ENCODE assay signal across 7 mouse cellular contexts in the genomic region with DNA sequence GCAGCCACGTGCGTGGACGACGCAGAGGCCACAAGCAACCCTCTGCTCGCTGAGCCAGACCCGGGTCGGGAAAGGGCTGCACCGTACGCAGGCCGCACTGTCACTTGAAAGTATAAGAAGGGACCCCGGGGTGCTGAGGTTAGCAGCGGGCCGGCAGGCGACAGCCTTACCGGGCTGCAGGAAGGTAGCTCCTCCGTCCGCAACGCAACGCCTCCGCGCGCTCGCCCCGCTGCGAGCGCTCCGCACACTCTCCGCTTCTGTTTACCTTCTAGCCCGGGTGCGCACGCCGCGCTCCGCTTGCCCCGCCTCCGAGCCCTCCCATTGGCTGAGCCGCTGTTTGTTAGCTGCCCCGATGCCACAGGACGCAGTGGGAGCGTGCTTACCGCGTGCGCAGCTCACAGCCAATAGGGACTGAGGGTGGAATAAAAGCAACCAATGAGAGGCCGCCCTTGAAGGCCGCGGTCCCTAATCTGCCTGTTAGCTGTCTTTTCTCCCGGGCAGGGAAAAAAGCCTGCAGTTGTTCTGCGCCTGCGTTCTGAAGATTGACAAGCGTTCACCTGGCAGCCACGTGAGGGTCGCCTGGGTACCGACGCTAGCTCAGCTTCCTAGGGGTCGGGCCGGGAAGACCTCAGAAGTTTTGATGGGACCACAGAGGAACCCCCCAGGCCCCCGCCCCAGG. TPM values are rescaled to one million over a fixed set of nuclear protein-coding genes. Genes with fewer than 3 reads are reported as not detected.
DNase-seq lines count a peak whose midpoint lies in the region; ATAC-seq lines count a peak whose summit lies in the region.

No protein-coding gene starts in this region.

- intact Hi-C loops in left cerebral cortex, postnatal 25 days (cut with DNase I): no loop called here

- H3K4me1 ChIP-seq in intestine, embryonic 15.5 days (replicated peaks): peaks cover 13% of the 10 kb centered on the region
- peaks cover 15% of the 10 kb centered on the region for H3K4me1 ChIP-seq in midbrain, embryonic 10.5 days

- H3K27ac ChIP-seq in intestine, embryonic 15.5 days: 0 out of 2 replicates have a peak overlapping the region, but pooled peaks have one; percentile 37
- H3K27ac ChIP-seq in midbrain, embryonic 10.5 days (replicated peaks): no peak overlapping the region

- no peaks in the 10 kb centered on the region for H3K27me3 ChIP-seq in intestine, embryonic 15.5 days (replicated peaks)
- 0 out of 2 replicates have a peak, but pooled peaks cover 4% of the 10 kb centered on the region for H3K27me3 ChIP-seq in midbrain, embryonic 10.5 days (ENCODE audit: low read depth, poor library complexity, severe bottlenecking)

- WGBS in intestine, embryonic 15.5 days: under 1% methylated on average over 57 of the region's 57 CpGs
- WGBS in midbrain, embryonic 10.5 days: under 1% methylated on average over 57 of the region's 57 CpGs

- peak; percentile 93 to 94 for DNase-seq in adrenal gland, adult 18-20 months (ENCODE audit: low spot score in 2 of 2)
- peak; percentile 97 for DNase-seq in embryo, embryonic 11 days
- DNase-seq in gastrocnemius, postnatal 25 days: peak; percentile 99
- DNase-seq in left cerebral cortex, postnatal 25 days (ENCODE audit: low spot score in 2 of 2): peak; percentile 98 to 100
- DNase-seq in midbrain, embryonic 10.5 days (ENCODE audit: low spot score): peak; percentile 97
- peak; percentile 90 for DNase-seq in right cerebral cortex, postnatal 4 days

- H3K36me3 ChIP-seq in intestine, embryonic 15.5 days: no peaks in the 10 kb centered on the region
- no peaks in the 10 kb centered on the region for H3K36me3 ChIP-seq in midbrain, embryonic 10.5 days

- no peaks in the 10 kb centered on the region for H3K9me3 ChIP-seq in intestine, embryonic 15.5 days
- no peaks in the 10 kb centered on the region for H3K9me3 ChIP-seq in midbrain, embryonic 10.5 days (replicated peaks)

- H3K4me2 ChIP-seq in intestine, embryonic 15.5 days (replicated peaks): peak overlapping the region; percentile 95

- ATAC-seq in intestine, embryonic 15.5 days: peak; percentile 99

- H3K4me3 ChIP-seq in intestine, embryonic 15.5 days (replicated peaks): peak overlapping the region; percentile 75
- H3K4me3 ChIP-seq in midbrain, embryonic 10.5 days: peak overlapping the region; percentile 72

- H3K9ac ChIP-seq in intestine, embryonic 15.5 days: peak overlapping the region; percentile 64

RNA-seq across cellular contexts. Expression of gene Coq8a, which starts 3.6 kb away (rescaled TPM):
- total RNA-seq in adrenal gland, adult 18-20 months (2021): 100 to 1,000 TPM; 319 to 568 TPM
- 100 to 1,000 TPM; 871 to 916 TPM for total RNA-seq in gastrocnemius, postnatal 25 days (2021)
- polyA plus RNA-seq in intestine, embryonic 15.5 days (2015; fragmentation: Nextera tagmentation; extraction: Ambion mirVana): 20.4 and 22.1 TPM in 2 replicates
- total RNA-seq in left cerebral cortex, postnatal 25 days (2021): 10 to 100 TPM; 40.4 to 45.6 TPM
- polyA plus RNA-seq in midbrain, embryonic 10.5 days (2016; fragmentation: Nextera tagmentation; extraction: Ambion mirVana): 0.90 and 1.3 TPM in 2 replicates

Comparison
In these comparisons a context has a peak if more than half of its experiments do, and no peak if none do; other contexts are left out.
1. RNA of gene Coq8a, which starts 3.6 kb away (total RNA-seq): 871 to 916 TPM in gastrocnemius, postnatal 25 days and 319 to 568 TPM in adrenal gland, adult 18-20 months; 40.4 to 45.6 TPM in left cerebral cortex, postnatal 25 days; every median in the first group is over 4 times any median in the second.
2. Peak in every context shown above with its lines, with median percentiles within 50 percentile points of each other: DNase-seq.